Mouse (Mus musculus): ENCODE measurements around the gene Fkbp4.

DNA sequence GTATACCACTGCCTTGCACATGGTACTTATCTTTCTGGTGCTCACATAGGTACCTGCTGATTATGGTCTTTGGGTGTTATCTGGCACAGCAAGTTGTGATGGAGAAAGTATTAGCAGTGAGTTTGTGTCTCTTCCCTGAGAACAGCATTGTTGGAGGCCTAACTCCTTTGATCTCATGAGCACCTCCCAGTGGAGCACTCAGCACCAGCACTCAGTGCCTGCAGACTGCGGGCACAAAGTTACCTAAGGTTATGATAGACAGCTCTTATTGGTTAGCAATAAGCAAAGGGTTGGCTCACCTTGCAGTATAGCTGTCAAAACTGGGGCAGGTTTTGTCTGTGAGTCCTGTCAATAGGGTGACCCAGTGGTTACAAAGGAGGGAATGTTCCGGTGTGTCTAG, 1.8 kb upstream of the Fkbp4 start:
- TF ChIP-seq CTCF (IDR thresholded peaks at IDR 0.05; ENCODE audit: low read depth, low read length) (no peak), GATA1 (IDR thresholded peaks at IDR 0.05; ENCODE audit: borderline replicate concordance, low read length) (no peak), TAL1 (conservative IDR thresholded peaks at IDR 0.05; ENCODE audit: low read depth, low read length) (no peak), POLR2AphosphoS5 (IDR thresholded peaks at IDR 0.05; ENCODE audit: insufficient replicate concordance, low read depth, low read length) (no peak), GATA2 (IDR thresholded peaks at IDR 0.05; ENCODE audit: borderline replicate concordance, low read depth, low read length) (no peak)

Data from G1E (cell line).